Mouse (Mus musculus): Measurements from ENCODE around the gene Gjd3. TPM values are rescaled to one million over a fixed set of nuclear protein-coding genes. Genes with fewer than 3 reads are reported as not detected.
"Not testable (repeated sequence)": the region's sequence is repeated elsewhere in the genome, so short reads cannot be mapped to it uniquely, and the experiment has no call there.

Gene Gjd3
- total and polyA plus RNA-seq, 2 experiments from 2014 or later, result 1.4 to 2.7 TPM

GRCm38 (mm10) chr11:98998776-98999175 is 16.0 kb upstream of the Gjd3 start:
- DNase-seq (no peak), ATAC-seq (no peak)
- Histone ChIP-seq H3K9ac (no peak overlapping the region), H3K27me3 (ENCODE audit: insufficient read depth, low read length) (no peaks in the 10 kb centered on the region), H3K27ac (ENCODE audit: low read depth, low read length) (no peak overlapping the region), H3K4me1 (ENCODE audit: insufficient read depth) (no peaks in the 10 kb centered on the region), H3K4me2 (ENCODE audit: low read depth) (no peak overlapping the region), H3K36me3 (ENCODE audit: insufficient read depth) (no peaks in the 10 kb centered on the region), H3K9me3 (ENCODE audit: low read length) (no peaks in the 10 kb centered on the region), H3K4me3 (ENCODE audit: low read depth, low read length) (no peak overlapping the region)
- peak; percentile 21; the same call in 1 of the 2 replicates for TF ChIP-seq CTCF (IDR thresholded peaks at IDR 0.05; ENCODE audit: low read depth)

- Histone ChIP-seq H3K9me3 (ENCODE audit: low read length) (no peaks in the 10 kb centered on the region), H3K4me2 (ENCODE audit: low read depth) (no peak overlapping the region), H3K27ac (ENCODE audit: low read depth, low read length) (no peak overlapping the region), H3K36me3 (ENCODE audit: insufficient read depth) (no peaks in the 10 kb centered on the region), H3K4me1 (ENCODE audit: insufficient read depth) (no peaks in the 10 kb centered on the region), H3K9ac (no peak overlapping the region), H3K27me3 (ENCODE audit: insufficient read depth, low read length) (no peaks in the 10 kb centered on the region), H3K4me3 (ENCODE audit: low read depth, low read length) (no peak overlapping the region)
- ATAC-seq (no peak), DNase-seq (no peak)
- no peak for TF ChIP-seq CTCF (IDR thresholded peaks at IDR 0.05; ENCODE audit: low read depth)
- WGBS, result 92% methylated on average over 4 of the region's 4 CpGs
Measured at GRCm38 (mm10) chr11:98997659-98998058, 14.8 kb upstream of the Gjd3 start.

- WGBS, result 90% methylated on average over 7 of the region's 7 CpGs
- ATAC-seq (no peak), DNase-seq (no peak)
- Histone ChIP-seq H3K9me3 (ENCODE audit: low read length) (no peaks in the 10 kb centered on the region), H3K4me3 (ENCODE audit: low read depth, low read length) (no peak overlapping the region), H3K4me1 (ENCODE audit: insufficient read depth) (no peaks in the 10 kb centered on the region), H3K27ac (ENCODE audit: low read depth, low read length) (no peak overlapping the region), H3K36me3 (ENCODE audit: insufficient read depth) (no peaks in the 10 kb centered on the region), H3K4me2 (ENCODE audit: low read depth) (no peak overlapping the region), H3K27me3 (ENCODE audit: insufficient read depth, low read length) (no peaks in the 10 kb centered on the region), H3K9ac (no peak overlapping the region)
- TF ChIP-seq CTCF (IDR thresholded peaks at IDR 0.05; ENCODE audit: low read depth), result no peak
Measured at GRCm38 (mm10) chr11:98995987-98996386, 13.2 kb upstream of the Gjd3 start.

- 82% methylated on average over 6 of the region's 6 CpGs for WGBS
- Histone ChIP-seq H3K9ac (no peak overlapping the region), H3K4me3 (ENCODE audit: low read depth, low read length) (no peak overlapping the region), H3K9me3 (ENCODE audit: low read length) (no peaks in the 10 kb centered on the region), H3K4me2 (ENCODE audit: low read depth) (no peak overlapping the region), H3K4me1 (ENCODE audit: insufficient read depth) (no peaks in the 10 kb centered on the region), H3K27ac (ENCODE audit: low read depth, low read length) (no peak overlapping the region), H3K36me3 (ENCODE audit: insufficient read depth) (no peaks in the 10 kb centered on the region), H3K27me3 (ENCODE audit: insufficient read depth, low read length) (no peaks in the 10 kb centered on the region)
- no peak for ATAC-seq
- no peak for TF ChIP-seq CTCF (IDR thresholded peaks at IDR 0.05; ENCODE audit: low read depth)
- DNase-seq, result no peak
Measured at GRCm38 (mm10) chr11:98990866-98991265, 8.1 kb upstream of the Gjd3 start.

- H3K4me3 ChIP-seq (ENCODE audit: low read depth, low read length); H3K4me1 ChIP-seq (ENCODE audit: insufficient read depth): not testable (repeated sequence)
- WGBS, result 95% methylated on average over 4 of the region's 6 CpGs
Measured at GRCm38 (mm10) chr11:98988260-98988659, 5.4 kb upstream of the Gjd3 start.

GRCm38 (mm10) chr11:98985542-98985941 is 2.7 kb upstream of the Gjd3 start:
- Histone ChIP-seq H3K36me3 (ENCODE audit: insufficient read depth) (no peaks in the 10 kb centered on the region), H3K4me2 (ENCODE audit: low read depth) (no peak overlapping the region), H3K9ac (no peak overlapping the region), H3K9me3 (ENCODE audit: low read length) (no peaks in the 10 kb centered on the region), H3K27me3 (ENCODE audit: insufficient read depth, low read length) (no peaks in the 10 kb centered on the region), H3K4me3 (ENCODE audit: low read depth, low read length) (no peak overlapping the region), H3K27ac (ENCODE audit: low read depth, low read length) (no peak overlapping the region), H3K4me1 (ENCODE audit: insufficient read depth) (no peaks in the 10 kb centered on the region; the same call in 1 of the 2 replicates)
- no peak for DNase-seq
- WGBS, result 96% methylated on average over 7 of the region's 7 CpGs
- no peak for ATAC-seq
- TF ChIP-seq CTCF (IDR thresholded peaks at IDR 0.05; ENCODE audit: low read depth), result no peak

More at GRCm38 (mm10) chr11:98988260-98988659, 5.4 kb upstream of the Gjd3 start:
- not testable (repeated sequence) for H3K9ac ChIP-seq; H3K27ac ChIP-seq (ENCODE audit: low read depth, low read length); H3K9me3 ChIP-seq (ENCODE audit: low read length); H3K27me3 ChIP-seq (ENCODE audit: insufficient read depth, low read length); ATAC-seq; H3K36me3 ChIP-seq (ENCODE audit: insufficient read depth); DNase-seq; H3K4me2 ChIP-seq (ENCODE audit: low read depth)

GRCm38 (mm10) chr11:98983551-98983950 is 735 bp upstream of the Gjd3 start:
- Histone ChIP-seq H3K9me3 (ENCODE audit: low read length) (no peaks in the 10 kb centered on the region), H3K36me3 (ENCODE audit: insufficient read depth) (no peaks in the 10 kb centered on the region), H3K27me3 (ENCODE audit: insufficient read depth, low read length) (no peaks in the 10 kb centered on the region), H3K4me2 (ENCODE audit: low read depth) (peak overlapping the region; percentile 72), H3K4me3 (ENCODE audit: low read depth, low read length) (peak overlapping the region; percentile 69; the same call in 1 of the 2 replicates), H3K27ac (ENCODE audit: low read depth, low read length) (no peak overlapping the region), H3K9ac (no peak overlapping the region), H3K4me1 (ENCODE audit: insufficient read depth) (no peaks in the 10 kb centered on the region; the same call in 1 of the 2 replicates)
- 51% methylated on average over 8 of the region's 8 CpGs for WGBS
- ATAC-seq (no peak), DNase-seq (no peak)
- TF ChIP-seq CTCF (IDR thresholded peaks at IDR 0.05; ENCODE audit: low read depth), result no peak

Data from forebrain, postnatal 0 days (tissue).